Mouse (Mus musculus) kidney, adult 9 months (tissue): ENCODE measurements at regions not wholly inside any gene's neighbourhood (a gene's known extent, or its start where the extent isn't known, plus 50 kb on each side); places are given as distances from the start of the nearest gene placed in this dataset.

Experiments
- DNase-seq: peaks from one replicate; pipeline ENCODE4 v3.0.0; 2022

- DNase-seq: no peak
These were observed 252.9 kb upstream of the Daam1 start for GRCm38 (mm10) chr12:71578006-71578405.

- DNase-seq: peak; percentile 24
These were observed 252.0 kb upstream of the Daam1 start for GRCm38 (mm10) chr12:71578912-71579311.

DNA sequence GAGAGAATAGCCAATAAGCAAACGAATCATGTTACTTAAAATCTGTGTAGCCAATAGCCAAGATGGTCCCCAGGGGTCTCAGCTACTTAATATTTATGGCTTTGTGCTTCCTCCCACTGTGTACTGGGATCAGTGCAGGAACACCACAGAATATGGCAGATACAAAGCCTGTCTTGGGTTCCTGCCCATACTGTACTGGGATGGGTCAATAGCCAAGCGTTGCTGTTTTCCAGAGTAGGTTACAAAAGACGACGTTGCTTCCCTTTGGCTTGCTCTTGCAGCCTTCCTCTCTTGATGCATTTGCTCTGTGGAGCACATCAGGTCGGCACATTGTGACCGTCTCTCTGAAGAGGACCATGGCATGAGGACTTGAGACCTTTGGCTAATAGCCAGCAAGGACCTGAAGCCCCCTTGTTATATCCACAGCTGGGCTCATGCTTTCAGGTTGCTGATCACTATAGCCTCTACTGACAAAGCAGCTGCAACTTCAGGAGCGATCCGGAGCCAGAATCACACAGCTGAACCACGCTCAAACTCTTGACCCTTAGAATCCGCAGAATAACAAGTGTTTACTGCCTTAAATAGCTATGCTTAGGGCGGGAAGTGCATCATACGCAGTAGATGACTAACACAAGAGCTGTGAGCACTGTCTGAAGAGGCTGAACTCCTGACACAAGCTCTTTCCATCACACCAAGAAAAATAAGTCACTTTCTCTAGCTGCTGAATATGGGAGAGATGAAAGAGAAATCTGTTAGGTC, 250.2 kb upstream of the Daam1 start:
- peak; percentile 25 for DNase-seq

- DNase-seq: no peak
These were observed 246.3 kb upstream of the Daam1 start for GRCm38 (mm10) chr12:71584618-71585017.

GRCm38 (mm10) chr12:71598641-71599040, 232.2 kb upstream of the Daam1 start:
- DNase-seq: no peak

- DNase-seq: no peak
These were observed 229.7 kb upstream of the Daam1 start for GRCm38 (mm10) chr12:71601091-71601690.

DNA sequence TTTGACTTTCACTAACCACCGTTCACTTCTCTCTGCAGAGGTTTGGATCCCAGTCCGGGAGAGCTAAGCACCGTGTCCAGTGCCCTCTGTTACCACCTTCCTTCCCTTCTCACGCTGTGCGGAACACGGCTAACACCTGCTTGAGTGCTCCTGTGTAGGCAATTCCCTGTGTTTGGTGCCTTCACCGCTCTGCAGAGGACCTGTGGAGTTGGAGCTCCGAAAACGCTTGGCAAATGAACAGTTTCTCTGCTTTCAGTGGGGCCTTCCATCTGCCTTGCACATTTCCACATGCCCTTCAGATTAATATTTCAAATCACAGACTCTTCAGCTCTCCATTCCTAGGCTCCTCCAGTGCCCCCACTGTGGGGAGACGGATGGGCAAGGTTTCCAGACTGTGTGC, 227.7 kb upstream of the Daam1 start:
- DNase-seq: no peak

- DNase-seq: no peak
These were observed 224.5 kb upstream of the Daam1 start for GRCm38 (mm10) chr12:71606366-71606765.

DNA sequence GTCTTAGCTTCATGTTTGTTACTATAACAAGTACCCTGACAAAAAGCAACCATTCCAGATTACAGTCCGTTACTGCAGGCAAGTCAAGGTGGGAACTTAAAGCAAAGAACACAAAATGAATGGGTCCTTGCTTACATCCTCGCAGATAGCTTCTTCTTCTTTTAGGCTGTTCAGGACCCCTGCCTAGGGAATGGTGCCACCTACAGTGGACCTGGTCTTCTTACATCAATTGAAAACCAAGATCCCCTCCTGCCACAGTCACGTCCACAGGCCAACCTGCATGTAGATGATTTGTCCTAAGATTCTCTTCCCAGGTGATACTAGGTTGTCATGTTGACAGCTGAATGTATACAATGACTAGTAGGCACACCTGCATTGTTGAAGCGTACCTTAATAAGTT, 222.9 kb upstream of the Daam1 start:
- DNase-seq: no peak

DNA sequence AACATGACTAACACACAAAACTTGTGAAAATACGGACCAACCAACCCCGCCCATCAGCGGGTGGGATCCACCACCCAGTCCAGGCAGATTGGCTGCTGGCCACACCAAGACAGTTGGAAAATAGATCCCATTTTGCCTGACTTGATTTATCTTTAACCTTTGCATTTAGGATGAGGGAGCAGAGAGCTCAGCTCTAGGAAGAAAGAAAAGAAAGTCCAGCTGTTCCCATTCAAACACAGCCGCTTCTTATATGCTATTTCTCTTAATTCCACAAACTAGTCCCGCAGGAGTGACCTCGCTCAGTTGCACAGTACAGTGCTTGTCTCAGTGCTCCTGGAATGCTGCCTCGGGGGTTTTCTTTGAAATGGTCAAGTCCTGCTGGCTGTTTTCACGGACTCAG, 217.6 kb upstream of the Daam1 start:
- DNase-seq: peak; percentile 14

DNA sequence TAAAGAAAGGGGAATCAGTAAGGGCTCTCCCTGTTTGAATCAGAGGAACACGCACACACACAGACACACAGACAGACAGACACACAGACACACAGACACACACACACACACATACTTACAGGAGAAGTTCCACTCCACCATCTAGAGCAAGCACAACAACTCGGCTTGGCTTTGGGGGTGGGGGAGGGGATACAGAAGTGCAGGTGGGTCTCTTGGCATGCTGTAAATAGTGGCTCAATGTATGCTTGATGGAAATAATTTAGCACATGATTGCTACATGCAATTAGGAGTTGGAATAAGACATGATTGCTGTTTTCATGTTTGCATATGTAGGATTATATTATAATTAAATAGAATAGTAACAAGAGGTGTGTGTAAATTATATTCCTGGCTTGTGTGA, 215.9 kb upstream of the Daam1 start:
- DNase-seq: no peak

GRCm38 (mm10) chr12:71615383-71615782, 215.5 kb upstream of the Daam1 start:
- no peak for DNase-seq

DNA sequence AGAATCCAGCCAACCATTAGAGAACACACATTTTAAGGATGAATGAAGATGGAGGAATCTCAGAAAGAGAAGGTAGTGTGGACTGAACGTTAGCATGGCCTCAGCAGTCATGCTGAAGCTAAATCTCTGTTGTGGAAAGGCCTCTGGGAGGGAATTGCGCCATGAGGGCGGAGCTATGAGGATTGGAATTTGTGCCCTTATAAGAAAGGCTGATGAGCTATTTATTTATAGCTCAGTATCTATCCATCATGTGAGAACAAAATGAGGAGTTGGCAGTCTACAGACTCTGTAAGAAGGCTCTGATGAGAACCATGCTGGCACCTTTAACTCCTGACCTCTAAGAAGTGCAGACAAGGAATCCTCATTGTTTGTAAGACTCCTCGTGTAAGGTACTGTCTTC, 214.8 kb upstream of the Daam1 start:
- no peak for DNase-seq

DNA sequence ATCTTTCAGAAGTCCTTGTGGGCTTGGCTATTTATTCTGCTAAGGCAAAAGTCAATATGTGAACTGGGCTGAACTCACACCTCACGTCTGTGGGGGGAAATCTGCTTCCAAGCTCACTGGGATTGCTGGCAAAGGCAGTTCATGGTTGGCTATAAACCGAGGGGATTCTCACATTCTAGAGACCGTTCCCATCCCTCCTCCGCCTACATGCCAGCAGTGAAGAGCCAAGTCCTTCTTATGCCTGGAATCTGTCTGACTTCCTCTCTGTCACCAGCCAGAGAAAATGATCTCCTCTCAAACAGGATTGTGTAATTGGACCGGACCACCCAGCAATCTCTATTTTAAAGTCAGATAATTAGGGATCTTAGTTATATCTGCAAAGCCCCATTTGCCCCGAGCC, 212.4 kb upstream of the Daam1 start:
- no peak for DNase-seq

- no peak for DNase-seq
These were observed 211.9 kb upstream of the Daam1 start for GRCm38 (mm10) chr12:71618956-71619355.

GRCm38 (mm10) chr12:71619561-71619960, 211.3 kb upstream of the Daam1 start:
- DNase-seq: no peak

- no peak for DNase-seq
These were observed 209.3 kb upstream of the Daam1 start for GRCm38 (mm10) chr12:71621542-71621941.

DNA sequence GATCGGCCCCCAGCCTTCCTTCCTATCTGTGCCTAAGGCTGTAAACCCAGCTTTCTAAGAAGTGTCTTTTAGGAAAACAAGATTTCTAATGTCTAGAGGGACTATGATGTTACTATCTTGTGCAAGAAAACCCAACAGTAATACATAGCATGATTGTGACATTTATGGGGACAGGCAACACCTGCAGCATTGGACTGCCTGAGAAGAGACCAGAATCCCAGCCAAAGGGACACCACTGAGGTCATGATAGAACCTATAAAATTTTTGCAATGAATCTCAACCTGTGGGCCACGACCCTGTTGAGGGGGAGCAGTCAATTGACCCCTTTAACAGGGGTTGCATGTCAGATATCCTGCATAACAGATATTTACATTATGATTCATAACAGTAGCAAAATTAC, 208.1 kb upstream of the Daam1 start:
- no peak for DNase-seq

DNA sequence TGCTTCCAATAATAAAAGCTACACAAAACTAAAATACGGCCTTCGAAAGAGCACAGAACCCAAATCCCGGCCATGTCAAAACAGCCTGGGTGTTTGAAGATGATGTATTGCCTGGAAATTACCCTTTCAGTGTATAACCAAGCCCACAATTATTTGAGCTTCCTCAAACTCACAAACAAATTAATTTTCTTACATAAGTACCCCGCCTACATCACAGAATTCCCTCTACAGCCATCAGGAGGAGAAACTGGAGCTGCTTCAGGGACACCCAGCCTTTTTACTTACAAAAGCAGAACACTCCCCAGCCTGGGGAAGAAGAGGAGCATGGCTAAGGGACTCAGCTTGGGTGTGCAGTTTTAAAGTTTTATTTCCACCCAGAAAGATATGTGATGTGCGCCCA, 207.6 kb upstream of the Daam1 start:
- no peak for DNase-seq

GRCm38 (mm10) chr12:71624076-71624475, 206.8 kb upstream of the Daam1 start:
- no peak for DNase-seq

DNA sequence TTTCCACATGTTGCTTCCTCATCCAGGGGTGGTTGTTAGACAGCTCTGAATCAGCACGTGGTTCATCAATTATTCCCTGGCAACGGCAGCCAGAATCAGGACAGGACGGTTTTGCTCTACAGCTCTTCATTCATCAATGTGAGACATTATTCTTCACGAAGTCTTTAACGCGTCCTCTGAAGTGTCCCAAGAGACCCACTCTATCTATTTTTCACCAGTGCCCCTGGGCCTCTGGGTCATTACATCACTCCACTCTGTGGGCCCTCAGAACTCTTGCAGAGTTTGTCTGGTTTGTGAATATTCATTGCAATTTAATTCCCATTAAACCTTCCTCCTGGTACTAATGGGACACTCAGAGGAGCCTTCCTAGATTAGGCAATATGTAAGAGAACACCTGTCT, 206.2 kb upstream of the Daam1 start:
- DNase-seq: no peak

GRCm38 (mm10) chr12:71625115-71625514, 205.8 kb upstream of the Daam1 start:
- DNase-seq: no peak

DNA sequence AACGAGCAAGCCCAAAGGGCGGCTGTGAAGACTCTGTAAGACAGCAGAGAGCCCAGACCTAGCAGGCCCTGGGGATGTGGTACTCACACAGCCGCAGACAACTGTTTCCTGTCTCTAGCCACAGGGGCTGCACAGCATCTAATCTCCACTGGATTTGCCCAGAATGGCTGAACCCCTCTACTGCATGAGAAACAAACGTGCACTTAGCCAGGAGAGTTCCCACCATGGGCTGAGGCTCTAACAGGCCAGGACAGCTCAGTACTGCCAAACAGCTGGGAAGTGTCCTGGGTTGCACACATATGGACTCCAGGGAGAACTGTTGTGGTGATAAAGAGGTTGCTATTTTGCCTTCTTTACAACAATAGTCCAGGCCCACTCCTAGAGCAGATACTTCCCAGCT, 204.1 kb upstream of the Daam1 start:
- DNase-seq: peak; percentile 9

DNA sequence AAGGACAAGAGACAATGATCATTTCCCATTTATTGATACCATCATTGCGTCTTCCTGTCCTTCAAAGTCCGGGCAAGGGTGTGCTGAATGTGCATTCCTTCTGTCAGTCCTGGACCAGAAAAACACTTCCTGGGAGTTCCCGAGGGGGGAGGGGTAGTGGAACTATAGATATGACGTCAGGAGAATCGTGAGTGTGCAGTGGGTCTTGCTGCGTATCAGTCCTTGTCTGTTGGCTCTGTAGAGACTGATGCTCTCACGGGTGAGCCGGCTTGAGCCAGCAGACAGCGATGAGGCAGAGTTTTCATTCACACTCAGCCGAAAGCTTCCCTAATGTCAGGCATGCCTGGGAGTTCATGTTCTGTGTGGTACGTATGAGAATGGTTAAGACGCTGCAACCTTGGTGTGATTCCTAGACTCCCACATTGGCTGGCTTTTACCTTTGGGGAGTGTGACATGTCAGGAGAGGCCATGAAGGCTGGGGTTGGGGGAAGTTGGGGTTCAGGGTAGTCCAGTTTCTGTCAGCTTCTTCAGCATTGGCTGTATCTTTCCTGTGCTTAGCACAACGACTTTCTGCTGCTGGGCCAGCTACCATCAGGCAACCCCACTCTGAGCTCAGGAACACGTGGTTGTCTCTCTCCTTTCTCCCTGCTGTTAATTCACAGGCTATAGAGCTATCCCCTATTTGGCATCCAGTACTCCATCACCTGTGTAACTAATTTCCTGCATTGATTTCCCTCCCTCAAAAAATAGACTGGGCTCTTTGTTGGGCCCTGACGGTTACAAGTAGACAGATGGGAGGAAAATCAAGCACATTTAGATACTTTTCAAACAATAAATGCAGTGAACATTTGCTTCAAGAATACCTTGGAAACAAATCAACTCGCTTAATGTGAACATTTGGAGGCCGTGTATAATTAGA, 203.2 kb upstream of the Daam1 start:
- no peak for DNase-seq
